Comparison of ENCODE assay signal across 8 mouse cellular contexts in the genomic region with DNA sequence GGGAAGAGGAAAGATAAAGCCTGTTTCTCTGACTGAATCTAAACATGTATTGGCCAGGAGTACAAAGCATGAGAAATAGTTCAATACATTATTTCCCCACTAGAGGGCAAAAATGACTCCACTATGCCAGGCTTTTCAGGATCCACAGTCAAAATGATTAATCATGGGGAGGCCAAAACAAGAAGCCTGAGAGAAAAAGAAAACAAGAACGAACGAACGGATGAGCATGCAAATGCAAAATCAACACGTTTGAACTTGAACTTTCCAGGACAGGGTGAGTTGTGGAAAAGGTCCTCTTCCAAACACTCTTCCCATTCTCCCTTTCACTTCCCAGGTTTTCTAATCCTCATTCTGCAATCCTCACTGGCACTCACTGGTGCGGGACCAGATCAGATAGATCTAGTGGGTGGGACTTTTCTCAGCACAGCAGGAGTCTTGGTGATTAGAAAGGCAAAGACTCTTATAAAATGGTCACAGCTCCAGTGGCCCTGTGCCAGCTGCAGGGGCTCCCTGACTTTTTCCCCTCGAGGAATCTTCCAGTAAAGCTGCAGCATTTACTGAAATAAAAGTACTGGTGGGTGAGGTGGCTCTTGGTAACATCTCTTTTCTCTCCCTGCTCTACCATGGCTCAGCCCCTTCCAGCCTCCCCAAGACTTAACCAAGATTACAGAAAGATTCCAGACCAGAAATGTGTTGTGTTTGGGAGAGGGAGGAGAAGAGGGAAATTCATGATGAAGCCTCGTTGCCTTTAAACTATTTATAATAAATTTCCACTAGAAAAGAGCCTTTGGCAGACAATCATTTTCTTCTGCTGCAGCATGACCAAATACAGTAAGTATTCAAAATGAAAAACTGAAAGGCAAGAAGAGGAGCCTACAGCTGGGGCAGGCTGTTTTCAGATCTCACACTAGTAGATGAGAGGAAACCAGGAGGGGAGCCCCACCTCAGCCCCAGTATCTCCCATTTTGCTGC.
A peak's percentile ranks its signal among the peaks of the same experiment; 100 is the strongest.
DNase-seq lines count a peak whose midpoint lies in the region; ATAC-seq lines count a peak whose summit lies in the region.

No protein-coding gene starts in this region.

- 0 out of 2 replicates have a peak overlapping the region, but pooled peaks have one; percentile 21 for H3K9ac ChIP-seq in midbrain, embryonic 12.5 days (replicated peaks)

- H3K4me2 ChIP-seq in midbrain, embryonic 12.5 days (replicated peaks): peak overlapping the region; percentile 34

- no peaks in the 10 kb centered on the region for H3K27me3 ChIP-seq in forebrain, embryonic 10.5 days (ENCODE audit: poor library complexity, severe bottlenecking)
- no peaks in the 10 kb centered on the region for H3K27me3 ChIP-seq in midbrain, embryonic 12.5 days

- 0 out of 2 replicates have a peak, but pooled peaks cover 3% of the 10 kb centered on the region for H3K4me1 ChIP-seq in brown adipose tissue, adult 24 weeks (ENCODE audit: control insufficient read depth, insufficient read depth, insufficient read length, low read length)
- H3K4me1 ChIP-seq in forebrain, embryonic 10.5 days: peaks cover 8% of the 10 kb centered on the region
- H3K4me1 ChIP-seq in midbrain, embryonic 12.5 days: peaks cover 3% of the 10 kb centered on the region; the same call in 1 of the 2 replicates

- peak; percentile 38 for DNase-seq in gastrocnemius, adult 18-20 months (ENCODE audit: low spot score)
- no peak for DNase-seq in gastrocnemius, postnatal 25 days
- DNase-seq in forebrain, embryonic 10.5 days (ENCODE audit: extremely low spot score, low spot score): peak; percentile 16
- peak; percentile 62 for DNase-seq in heart, postnatal 4 days
- peak; percentile 36 for DNase-seq in large intestine, adult 2 months (ENCODE audit: low read depth, low spot score)
- DNase-seq in testis, postnatal 10 days (ENCODE audit: low spot score): peak; percentile 75

- ATAC-seq in midbrain, embryonic 12.5 days (ENCODE audit: low FRiP score, low read depth): peak; percentile 79

- no peaks in the 10 kb centered on the region for H3K9me3 ChIP-seq in forebrain, embryonic 10.5 days
- no peaks in the 10 kb centered on the region for H3K9me3 ChIP-seq in midbrain, embryonic 12.5 days

- H3K36me3 ChIP-seq in forebrain, embryonic 10.5 days (replicated peaks): no peaks in the 10 kb centered on the region
- H3K36me3 ChIP-seq in midbrain, embryonic 12.5 days: no peaks in the 10 kb centered on the region

- peak overlapping the region; percentile 61 for H3K4me3 ChIP-seq in brown adipose tissue, adult 24 weeks (ENCODE audit: insufficient read depth, low read depth, low read length)
- H3K4me3 ChIP-seq in forebrain, embryonic 10.5 days: peak overlapping the region; percentile 20; the same call in 1 of the 2 replicates
- H3K4me3 ChIP-seq in midbrain, embryonic 12.5 days: no peak overlapping the region

- 16% methylated on average over 7 of the region's 7 CpGs for WGBS in forebrain, embryonic 10.5 days
- 20% methylated on average over 7 of the region's 7 CpGs for WGBS in large intestine, adult 2 months
- 10% methylated on average over 7 of the region's 7 CpGs for WGBS in midbrain, embryonic 12.5 days

- H3K27ac ChIP-seq in brown adipose tissue, adult 24 weeks (replicated peaks; ENCODE audit: low read depth, low read length): peak overlapping the region; percentile 84
- H3K27ac ChIP-seq in forebrain, embryonic 10.5 days: 0 out of 2 replicates have a peak overlapping the region, but pooled peaks have one; percentile 44
- H3K27ac ChIP-seq in midbrain, embryonic 12.5 days (replicated peaks): no peak overlapping the region
